Mouse (Mus musculus) heart, embryonic 16.5 days (tissue): ENCODE measurements around the gene Id1. TPM values are rescaled to one million over a fixed set of nuclear protein-coding genes. Genes with fewer than 3 reads are reported as not detected.
A peak's percentile ranks its signal among the peaks of the same experiment; 100 is the strongest.

Source experiments
- ATAC-seq: fragments of 200-750 bp; cut with Nextera tagmentation; replicated peaks from 2 replicates; pipeline ENCODE4 v1.8.0; 2017; ENCODE audit warnings: moderate number of reproducible peaks; ENCODE audit not compliant: insufficient read depth, low FRiP score; ENCODE audit errors: extremely low read depth
- H3K27ac ChIP-seq: fragments of 300-500 bp; sonication (generic); 2 replicates; pipeline ENCODE4 v1.5.1; 2014; ENCODE audit warnings: mild to moderate bottlenecking, low read length, control low read depth, moderate library complexity
- H3K27me3 ChIP-seq: fragments of 300-500 bp; sonication (generic); 2 replicates; pipeline ENCODE4 v1.6.1; 2014; ENCODE audit warnings: low read length, mixed read lengths; ENCODE audit not compliant: control insufficient read depth, insufficient read depth
- H3K36me3 ChIP-seq: fragments of 300-500 bp; sonication (generic); 2 replicates; pipeline ENCODE4 v1.6.1; 2014; ENCODE audit not compliant: control insufficient read depth, insufficient read depth
- H3K4me1 ChIP-seq: fragments of 300-500 bp; sonication (generic); 2 replicates; pipeline ENCODE4 v1.6.1; 2014; ENCODE audit warnings: low read length, mixed read lengths; ENCODE audit not compliant: control insufficient read depth, insufficient read depth
- H3K4me2 ChIP-seq: fragments of 300-500 bp; sonication (generic); 2 replicates; pipeline ENCODE4 v1.6.1; 2014; ENCODE audit warnings: low read depth, mild to moderate bottlenecking, control low read depth, low read length
- H3K4me3 ChIP-seq: fragments of 300-500 bp; sonication (generic); 2 replicates; pipeline ENCODE4 v1.5.1; 2014; ENCODE audit warnings: mild to moderate bottlenecking, control low read depth, low read length
- H3K9ac ChIP-seq: fragments of 300-500 bp; sonication (generic); 2 replicates; pipeline ENCODE4 v1.6.1; 2014; ENCODE audit warnings: low read length, control low read depth
- H3K9me3 ChIP-seq: fragments of 300-500 bp; sonication (generic); replicated peaks from 2 replicates; pipeline ENCODE4 v1.6.1; 2016; ENCODE audit warnings: low read length; ENCODE audit not compliant: control insufficient read depth
- WGBS: fragments of 180-500 bp; shearing (Covaris S2); extraction: QIAGEN DNeasy Blood & Tissue Kit; methylation state at CpG from one replicate; pipeline ENCODE4 v1.1.7; 2014; 5-methylcytosine and 5-hydroxymethylcytosine counted together
- polyA plus RNA-seq: library from polyadenylated mRNA; unstranded; fragments of >200 nt; fragmentation: Nextera tagmentation; extraction: Ambion mirVana; gene quantifications from 2 replicates; pipeline ENCODE4 v1.2.1, GENCODE M21; 2015

Gene Id1
- polyA plus RNA-seq, 1 experiment from 2014 or later: 56.3 TPM

GRCm38 (mm10) chr2:152756474-152757393, 20.7 kb downstream of the Id1 start:
- H3K36me3 ChIP-seq: no peaks in the 10 kb centered on the region
- no peak overlapping the region for H3K4me2 ChIP-seq
- no peak overlapping the region for H3K4me3 ChIP-seq
- peaks cover 14% of the 10 kb centered on the region for H3K4me1 ChIP-seq
- no peaks in the 10 kb centered on the region for H3K9me3 ChIP-seq
- no peak for ATAC-seq
- WGBS: 75% methylated on average over 17 of the region's 17 CpGs
- H3K27me3 ChIP-seq: no peaks in the 10 kb centered on the region
- no peak overlapping the region for H3K9ac ChIP-seq
- no peak overlapping the region for H3K27ac ChIP-seq

- peaks cover 14% of the 10 kb centered on the region for H3K4me1 ChIP-seq
- H3K36me3 ChIP-seq: no peaks in the 10 kb centered on the region
- H3K9ac ChIP-seq: no peak overlapping the region
- H3K4me3 ChIP-seq: no peak overlapping the region
- no peak for ATAC-seq
- H3K27ac ChIP-seq: no peak overlapping the region
- 67% methylated on average over 2 of the region's 2 CpGs for WGBS
- H3K4me2 ChIP-seq: no peak overlapping the region
- H3K27me3 ChIP-seq: no peaks in the 10 kb centered on the region
- H3K9me3 ChIP-seq: no peaks in the 10 kb centered on the region
Measured at GRCm38 (mm10) chr2:152757478-152757877, 21.4 kb downstream of the Id1 start.

- ATAC-seq: 0 out of 2 replicates have a peak, but pooled peaks have one; percentile 15
- H3K36me3 ChIP-seq: no peaks in the 10 kb centered on the region
- no peaks in the 10 kb centered on the region for H3K27me3 ChIP-seq
- H3K4me2 ChIP-seq: no peak overlapping the region
- 26% methylated on average over 4 of the region's 4 CpGs for WGBS
- H3K27ac ChIP-seq: peak overlapping the region; percentile 46
- H3K9me3 ChIP-seq: no peaks in the 10 kb centered on the region
- no peak overlapping the region for H3K4me3 ChIP-seq
- no peak overlapping the region for H3K9ac ChIP-seq
- peaks cover 14% of the 10 kb centered on the region for H3K4me1 ChIP-seq
Measured at GRCm38 (mm10) chr2:152758351-152758750, 22.3 kb downstream of the Id1 start.

- Histone ChIP-seq H3K27ac (no peak overlapping the region), H3K9ac (no peak overlapping the region), H3K27me3 (no peaks in the 10 kb centered on the region), H3K4me3 (no peak overlapping the region), H3K36me3 (no peaks in the 10 kb centered on the region), H3K4me2 (no peak overlapping the region), H3K9me3 (no peaks in the 10 kb centered on the region), H3K4me1 (peaks cover 22% of the 10 kb centered on the region)
- no peak for ATAC-seq
- WGBS: 67% methylated on average over 6 of the region's 6 CpGs
Measured at GRCm38 (mm10) chr2:152763310-152763709, 27.3 kb downstream of the Id1 start.

- H3K4me2 ChIP-seq: peak overlapping the region; percentile 36
- H3K27ac ChIP-seq: peak overlapping the region; percentile 34; the same call in 1 of the 2 replicates
- H3K4me1 ChIP-seq: peaks cover 17% of the 10 kb centered on the region
- ATAC-seq: peak; percentile 35; the same call in 1 of the 2 replicates
- WGBS: 13% methylated on average over 14 of the region's 14 CpGs
- no peaks in the 10 kb centered on the region for H3K9me3 ChIP-seq
- H3K36me3 ChIP-seq: no peaks in the 10 kb centered on the region
- no peak overlapping the region for H3K4me3 ChIP-seq
- no peaks in the 10 kb centered on the region for H3K27me3 ChIP-seq
- H3K9ac ChIP-seq: peak overlapping the region; percentile 39; the same call in 1 of the 2 replicates
Measured at GRCm38 (mm10) chr2:152764172-152765044, 28.4 kb downstream of the Id1 start.

GRCm38 (mm10) chr2:152765045-152765674, 29.1 kb downstream of the Id1 start:
- Histone ChIP-seq H3K27ac (no peak overlapping the region), H3K36me3 (no peaks in the 10 kb centered on the region), H3K4me3 (no peak overlapping the region), H3K27me3 (no peaks in the 10 kb centered on the region), H3K4me2 (no peak overlapping the region), H3K4me1 (peaks cover 17% of the 10 kb centered on the region), H3K9ac (no peak overlapping the region), H3K9me3 (no peaks in the 10 kb centered on the region)
- 38% methylated on average over 7 of the region's 7 CpGs for WGBS
- ATAC-seq: no peak

GRCm38 (mm10) chr2:152766387-152767123, 30.5 kb downstream of the Id1 start:
- 11% methylated on average over 25 of the region's 25 CpGs for WGBS
- no peaks in the 10 kb centered on the region for H3K27me3 ChIP-seq
- 0 out of 2 replicates have a peak overlapping the region, but pooled peaks have one; percentile 28 for H3K9ac ChIP-seq
- no peak overlapping the region for H3K4me3 ChIP-seq
- no peaks in the 10 kb centered on the region for H3K9me3 ChIP-seq
- H3K4me1 ChIP-seq: peaks cover 17% of the 10 kb centered on the region
- no peaks in the 10 kb centered on the region for H3K36me3 ChIP-seq
- peak; percentile 34; the same call in 1 of the 2 replicates for ATAC-seq
- peak overlapping the region; percentile 40; the same call in 1 of the 2 replicates for H3K4me2 ChIP-seq
- no peak overlapping the region for H3K27ac ChIP-seq

GRCm38 (mm10) chr2:152767618-152768271, 31.7 kb downstream of the Id1 start:
- Histone ChIP-seq H3K4me3 (no peak overlapping the region), H3K27ac (no peak overlapping the region), H3K4me2 (no peak overlapping the region), H3K27me3 (no peaks in the 10 kb centered on the region), H3K4me1 (peaks cover 17% of the 10 kb centered on the region), H3K9me3 (no peaks in the 10 kb centered on the region), H3K9ac (no peak overlapping the region), H3K36me3 (no peaks in the 10 kb centered on the region)
- 58% methylated on average over 12 of the region's 12 CpGs for WGBS
- no peak for ATAC-seq
